Mouse (Mus musculus): Measurements from ENCODE around the gene Tmco5. TPM values are rescaled to one million over a fixed set of nuclear protein-coding genes. Genes with fewer than 3 reads are reported as not detected.

The Tmco5 gene
- not detected for total RNA-seq (2023)

DNA sequence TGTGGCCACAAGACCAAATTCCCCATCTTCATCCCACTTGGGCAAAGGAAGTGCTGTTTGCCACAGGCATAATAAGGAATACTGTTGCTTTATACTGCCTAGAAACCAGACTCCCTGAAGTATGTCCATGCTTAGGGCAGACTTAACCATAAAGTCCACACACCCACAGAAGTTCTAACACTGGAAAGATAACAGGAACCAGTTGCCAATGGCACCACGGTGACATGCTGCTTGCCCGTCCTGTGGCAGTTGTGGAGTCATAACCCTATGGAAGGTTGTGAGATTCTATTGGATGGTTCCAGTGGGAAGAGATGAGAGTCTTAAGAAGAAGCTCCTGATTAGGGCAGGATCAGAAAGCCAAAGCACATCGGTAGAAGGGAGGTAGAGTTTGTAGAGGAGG lies at the start of gene Tmco5:
TSS of gene Tmco5 (plus strand) at position 301 of the 400 bp plus-strand sequence.

Other genes starting within 250 kb of the Tmco5 start
- 4.8 TPM for gene Spred1, start 242.7 kb downstream of the Tmco5 start, total RNA-seq (2023)